Mouse (Mus musculus) T-helper 1 cell (primary cell): ENCODE results near the gene Arpc2.

Experiments
- in situ Hi-C: fragments of 300-600 bp; cut with MboI, MseI; formaldehyde crosslinking; loops from one replicate; pipeline ENCODE4 v1.15.1; 2025; ENCODE audit warnings: high pct_unique_total_duplicates

Arpc2 gene

GRCm38 (mm10) chr1:74239162-74239561, 3.3 kb downstream of the Arpc2 start:
- in situ Hi-C loops: no loop called here

- in situ Hi-C loops: no loop called here
Observed at GRCm38 (mm10) chr1:74239618-74240017, 3.7 kb downstream of the Arpc2 start.

GRCm38 (mm10) chr1:74240311-74240710, 4.4 kb downstream of the Arpc2 start:
- in situ Hi-C loops: no loop called here

GRCm38 (mm10) chr1:74240832-74241231, 4.9 kb downstream of the Arpc2 start:
- in situ Hi-C loops: no loop called here

GRCm38 (mm10) chr1:74245525-74245924, 9.6 kb downstream of the Arpc2 start:
- in situ Hi-C loops: no loop called here

- in situ Hi-C loops: no loop called here
Observed at GRCm38 (mm10) chr1:74248799-74249198, 12.9 kb downstream of the Arpc2 start.

GRCm38 (mm10) chr1:74249331-74249980, 13.6 kb downstream of the Arpc2 start:
- in situ Hi-C loops: no loop called here

GRCm38 (mm10) chr1:74250096-74250495, 14.2 kb downstream of the Arpc2 start:
- in situ Hi-C loops: no loop called here

GRCm38 (mm10) chr1:74255704-74256345, 19.9 kb downstream of the Arpc2 start:
- in situ Hi-C loops: no loop called here

- in situ Hi-C loops: no loop called here
Observed at GRCm38 (mm10) chr1:74256782-74257181, 20.9 kb downstream of the Arpc2 start.

GRCm38 (mm10) chr1:74262510-74262909, 26.6 kb downstream of the Arpc2 start:
- in situ Hi-C loops: no loop called here

- in situ Hi-C loops: no loop called here
Observed at GRCm38 (mm10) chr1:74268750-74269149, 32.9 kb downstream of the Arpc2 start.

- in situ Hi-C loops: no loop called here
Observed at GRCm38 (mm10) chr1:74271659-74272058, 35.8 kb downstream of the Arpc2 start.

- in situ Hi-C loops: no loop called here
Observed at GRCm38 (mm10) chr1:74275015-74275414, 39.1 kb downstream of the Arpc2 start.

GRCm38 (mm10) chr1:74277041-74277440, 41.2 kb downstream of the Arpc2 start:
- in situ Hi-C loops: no loop called here

- in situ Hi-C loops: no loop called here
Observed at GRCm38 (mm10) chr1:74277883-74278537, 42.1 kb downstream of the Arpc2 start.

- in situ Hi-C loops: no loop called here
Observed at GRCm38 (mm10) chr1:74278538-74278937, 42.7 kb downstream of the Arpc2 start, which contains the start of gene Gpbar1. Gpbar1 (plus strand) TSS chr1:74278550.

GRCm38 (mm10) chr1:74278988-74279387, 43.1 kb downstream of the Arpc2 start:
- in situ Hi-C loops: no loop called here

- in situ Hi-C loops: no loop called here
Observed at GRCm38 (mm10) chr1:74280591-74281325, 44.9 kb downstream of the Arpc2 start.

- in situ Hi-C loops: no loop called here
Observed at GRCm38 (mm10) chr1:74281372-74281771, 45.5 kb downstream of the Arpc2 start.

GRCm38 (mm10) chr1:74281886-74282285, 46.0 kb downstream of the Arpc2 start:
- in situ Hi-C loops: no loop called here
